Mouse (Mus musculus) layer of hippocampus, postnatal 36 days (tissue): ENCODE measurements at regions not wholly inside any gene's neighbourhood (a gene's known extent, or its start where the extent isn't known, plus 50 kb on each side); places are given as distances from the start of the nearest gene placed in this dataset.
"Not testable (repeated sequence)": the region's sequence is repeated elsewhere in the genome, so short reads cannot be mapped to it uniquely, and the experiment has no call there.

ENCODE experiments used
- DNase-seq, 2 experiments: peaks; one replicate each; pipeline ENCODE4 v3.0.0; 2022

DNA sequence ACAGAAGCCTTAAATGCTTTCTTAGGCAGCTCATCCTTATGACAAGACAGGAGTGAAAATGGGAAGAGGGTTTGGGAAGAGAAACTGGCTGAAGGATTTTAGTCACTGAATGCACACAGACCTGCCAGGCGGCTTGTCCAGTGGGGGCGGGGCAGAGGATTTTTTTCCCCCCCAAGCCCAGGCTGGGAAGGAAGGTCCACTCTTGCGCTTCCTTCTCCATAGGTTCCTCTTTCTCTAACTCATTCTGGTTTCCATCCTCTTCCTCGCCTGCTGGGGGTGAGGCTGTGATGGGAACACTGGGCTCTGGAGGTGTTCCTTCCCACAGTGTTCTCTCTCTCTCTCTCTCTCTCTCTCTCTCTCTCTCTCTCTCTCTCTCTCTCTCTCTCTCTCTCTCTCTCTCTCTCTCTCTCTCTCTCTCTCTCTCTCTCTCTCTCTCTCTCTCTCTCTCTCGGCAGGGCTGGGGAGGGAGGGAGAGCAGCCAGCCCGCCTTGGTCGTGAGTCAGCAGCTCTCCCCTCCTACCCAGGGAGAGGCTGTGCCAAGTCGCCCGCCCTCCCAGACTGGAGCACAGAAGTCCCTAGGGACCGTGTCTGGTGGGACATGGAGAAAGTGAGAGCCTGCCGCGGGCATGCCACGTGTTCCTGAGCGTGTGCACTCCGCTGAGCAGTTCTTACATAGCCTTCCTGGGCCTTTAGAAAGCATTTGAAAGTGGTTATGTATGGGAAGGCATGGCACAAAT lies 150.0 kb downstream of the Kcnrg start:
- peak; percentile 62 to 71 for DNase-seq

DNA sequence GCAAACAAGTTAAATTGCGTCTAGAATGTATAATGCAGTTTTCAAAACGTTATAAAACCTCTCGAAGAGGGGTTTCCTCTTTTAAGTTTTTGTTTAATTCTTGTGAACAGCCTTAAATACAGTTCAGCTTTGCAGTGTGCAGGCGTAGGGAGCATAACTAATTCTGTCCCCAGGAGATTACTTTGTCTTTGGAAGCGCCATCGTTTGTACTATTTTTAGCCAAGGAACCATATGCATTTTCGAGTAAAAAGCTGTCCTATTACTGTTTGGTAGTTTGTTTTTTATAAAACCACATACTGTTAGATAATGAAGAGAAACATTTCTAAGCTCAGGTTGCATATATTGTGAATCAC lies 150.5 kb downstream of the Kcnrg start:
- DNase-seq = no peak

DNA sequence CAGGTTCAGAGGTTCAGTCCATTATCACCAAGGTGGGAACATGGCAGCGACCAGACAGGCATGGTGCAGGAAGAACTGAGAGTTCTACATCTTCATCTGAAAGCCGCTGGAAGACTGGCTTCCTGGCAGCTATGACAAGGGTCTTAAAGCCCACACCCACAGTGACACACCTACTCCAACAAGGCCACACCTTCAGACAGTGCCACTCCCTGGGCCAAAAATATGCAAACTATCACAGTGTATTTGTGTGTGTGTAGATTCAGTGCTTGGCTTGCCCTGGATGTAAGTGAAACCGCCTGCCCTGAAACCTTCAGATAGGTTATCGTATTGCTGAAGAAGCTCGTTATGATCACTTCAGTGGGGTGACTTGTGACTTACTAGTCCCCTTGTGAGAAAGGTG lies 151.3 kb downstream of the Kcnrg start:
- no peak for DNase-seq

DNA sequence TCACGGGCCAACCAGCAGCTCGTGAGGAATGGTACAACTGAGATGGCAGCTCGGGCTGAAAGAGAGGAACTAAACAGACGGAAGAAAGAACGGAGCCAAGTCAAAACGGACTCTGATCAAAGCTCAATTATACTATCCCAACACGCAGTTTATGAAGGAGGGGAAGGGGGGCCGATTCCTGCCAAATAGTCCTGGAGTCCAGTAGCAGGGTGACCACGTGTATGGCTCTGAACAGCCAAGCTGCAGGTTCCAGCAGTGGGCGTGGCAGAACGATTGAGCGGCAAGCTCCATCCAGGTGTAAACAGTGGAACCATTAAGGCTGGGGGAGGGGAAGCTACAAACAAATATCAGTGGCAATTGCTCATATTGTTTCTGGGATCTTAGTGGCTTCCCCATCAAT lies 152.9 kb downstream of the Kcnrg start:
- DNase-seq = not testable (repeated sequence)

DNA sequence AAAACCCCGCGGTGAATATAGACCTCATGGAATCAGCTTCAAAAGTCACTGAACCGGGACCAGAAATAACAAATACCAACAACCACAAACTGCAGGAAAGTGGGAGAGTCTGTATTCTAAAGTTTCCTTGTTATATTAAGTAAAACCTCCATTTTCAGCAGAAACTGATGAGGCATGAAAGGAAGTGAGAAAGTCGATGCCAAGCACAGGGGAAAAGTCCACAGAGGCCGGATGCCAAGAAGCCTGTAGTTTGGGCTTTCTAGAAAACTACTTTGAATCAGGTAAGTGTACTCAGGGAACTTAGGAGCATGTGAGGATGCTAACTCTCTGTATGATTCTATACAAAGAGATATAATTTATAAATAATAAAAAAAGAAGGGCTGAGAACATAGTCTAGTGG lies 154.8 kb downstream of the Kcnrg start:
- no peak for DNase-seq

DNA sequence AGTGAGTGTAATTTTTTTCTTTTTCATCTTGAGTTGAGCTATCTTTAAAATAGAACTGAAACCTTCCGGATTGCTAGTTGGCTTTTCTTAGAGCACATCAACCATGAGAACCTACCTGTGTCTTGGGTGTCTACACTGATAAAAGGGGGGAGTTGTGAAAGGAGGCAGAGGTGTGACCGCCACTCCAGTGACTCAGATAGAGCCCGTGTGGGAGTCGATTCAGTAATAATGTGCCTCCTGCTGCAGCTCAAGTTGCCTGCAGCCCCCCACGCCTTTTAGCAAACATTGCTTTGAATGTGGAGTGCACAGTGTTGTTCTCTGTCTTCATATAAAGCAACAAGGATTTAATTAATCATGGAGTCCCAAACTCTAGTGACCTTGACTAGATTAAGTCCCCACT lies 162.6 kb downstream of the Kcnrg start:
- no peak for DNase-seq

DNA sequence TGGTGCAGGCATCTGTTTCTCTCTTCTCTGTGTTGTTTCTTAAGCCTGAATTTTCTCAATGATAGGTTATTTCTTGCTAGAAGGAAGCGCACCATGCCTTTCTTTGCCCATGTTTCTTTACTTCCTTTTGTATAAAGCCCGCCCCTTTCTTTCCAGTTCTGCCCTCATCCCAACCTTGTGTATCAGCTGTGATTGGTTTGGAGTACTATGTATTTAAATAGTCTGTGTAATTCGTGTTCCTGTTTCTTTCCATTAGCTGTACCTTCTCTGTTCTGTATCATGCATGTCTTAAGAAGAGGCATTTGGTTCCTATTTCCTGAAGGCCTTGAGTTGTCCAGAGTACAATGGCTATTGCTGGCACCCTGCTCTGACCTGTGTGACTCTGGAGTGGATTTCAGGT lies 166.9 kb downstream of the Kcnrg start:
- no peak for DNase-seq

DNA sequence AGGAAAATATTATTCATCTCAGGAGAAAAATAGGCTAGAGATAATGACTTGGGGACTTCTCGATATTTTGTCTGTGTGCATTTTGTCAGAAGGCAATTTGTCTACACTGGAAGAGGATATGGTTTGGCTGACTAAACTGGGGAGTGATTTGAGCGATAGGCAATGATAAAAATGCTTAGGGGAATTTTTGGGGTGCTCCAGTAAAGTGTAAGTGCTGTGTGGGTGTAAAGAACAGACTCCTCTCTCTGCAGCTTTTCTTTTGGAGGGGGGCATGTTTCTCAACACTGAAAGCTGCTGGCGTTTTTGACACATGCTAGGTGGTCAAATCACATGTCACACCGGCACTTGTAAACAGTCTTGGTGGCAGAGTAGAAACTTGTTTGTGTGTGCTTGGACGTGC lies 171.4 kb downstream of the Kcnrg start:
- DNase-seq = no peak

DNA sequence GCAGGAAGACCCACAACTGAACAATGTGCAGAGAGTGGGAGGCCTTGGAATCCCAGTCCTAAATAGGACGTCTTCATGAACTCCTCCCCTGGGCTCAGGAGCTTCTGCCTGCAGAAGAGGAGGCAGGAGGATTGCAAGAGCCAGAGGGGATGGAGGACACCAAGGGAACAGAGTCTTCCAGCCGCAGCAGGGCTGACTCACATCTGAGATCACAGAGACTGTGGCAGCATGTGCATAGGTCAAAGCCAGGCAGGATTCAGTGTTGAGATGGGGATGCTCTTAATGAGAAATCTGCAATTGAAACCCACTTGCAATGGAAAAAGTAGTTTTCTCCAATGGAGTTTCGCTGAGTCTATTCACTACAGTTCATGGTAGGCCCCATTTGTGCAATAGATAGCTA lies 175.9 kb downstream of the Kcnrg start:
- DNase-seq = no peak

DNA sequence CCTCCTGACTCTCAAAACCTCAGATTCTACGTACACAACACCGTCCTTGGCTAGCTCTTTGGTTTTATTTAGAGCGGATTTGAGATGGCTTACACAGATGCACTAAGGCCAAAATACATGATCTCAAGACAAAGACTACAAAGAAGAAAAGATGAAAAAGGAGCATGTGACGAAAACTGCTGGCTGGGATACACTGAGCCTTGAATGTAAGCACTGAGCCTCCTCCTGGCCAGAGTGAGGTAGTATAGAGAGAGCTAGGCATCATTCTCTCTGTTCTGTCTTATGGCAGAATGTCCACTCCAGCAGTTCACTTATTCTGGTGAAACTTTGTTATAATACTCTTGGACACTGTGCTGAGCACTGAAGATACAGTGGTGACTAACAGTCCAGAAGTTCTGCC lies 177.4 kb downstream of the Kcnrg start:
- no peak for DNase-seq

DNA sequence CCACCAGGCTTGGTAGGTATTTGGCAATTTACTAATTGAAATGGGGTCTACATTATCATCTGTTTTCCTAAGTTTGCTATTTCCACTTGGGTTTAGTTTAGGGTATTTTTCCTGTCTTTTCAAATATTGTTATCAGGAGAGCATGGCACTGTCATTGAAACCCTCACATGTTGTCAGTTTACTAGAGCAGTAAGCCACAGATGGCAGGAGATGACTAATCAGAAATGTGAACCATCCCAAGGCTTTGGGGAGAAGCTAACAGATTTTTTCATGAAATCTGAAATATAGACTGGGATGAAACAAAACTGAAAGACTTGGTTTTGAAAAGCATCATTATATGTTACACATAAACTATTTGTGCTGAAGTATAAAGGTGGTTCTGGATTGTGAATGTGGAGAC lies 178.8 kb downstream of the Kcnrg start:
- no peak for DNase-seq

DNA sequence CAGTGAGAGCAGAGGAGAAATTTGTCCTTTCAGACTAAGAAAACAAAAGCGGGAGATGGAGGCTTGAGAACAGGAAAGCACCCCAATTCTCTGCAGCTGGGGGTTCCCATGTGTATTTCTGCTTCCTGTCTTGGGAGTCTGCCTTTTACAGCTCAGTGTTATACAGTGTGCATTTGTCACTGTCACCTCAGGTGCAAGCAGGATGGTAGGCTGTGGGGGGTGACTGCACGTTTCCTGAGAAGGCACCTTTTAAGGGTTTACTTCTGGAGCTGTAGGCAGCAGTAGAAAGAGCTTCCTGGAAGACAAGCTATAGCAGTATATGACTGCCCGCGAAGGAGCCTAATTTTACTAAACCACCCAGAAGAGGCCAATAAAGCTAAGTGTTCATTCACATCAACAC lies 180.5 kb downstream of the Kcnrg start:
- DNase-seq = no peak

DNA sequence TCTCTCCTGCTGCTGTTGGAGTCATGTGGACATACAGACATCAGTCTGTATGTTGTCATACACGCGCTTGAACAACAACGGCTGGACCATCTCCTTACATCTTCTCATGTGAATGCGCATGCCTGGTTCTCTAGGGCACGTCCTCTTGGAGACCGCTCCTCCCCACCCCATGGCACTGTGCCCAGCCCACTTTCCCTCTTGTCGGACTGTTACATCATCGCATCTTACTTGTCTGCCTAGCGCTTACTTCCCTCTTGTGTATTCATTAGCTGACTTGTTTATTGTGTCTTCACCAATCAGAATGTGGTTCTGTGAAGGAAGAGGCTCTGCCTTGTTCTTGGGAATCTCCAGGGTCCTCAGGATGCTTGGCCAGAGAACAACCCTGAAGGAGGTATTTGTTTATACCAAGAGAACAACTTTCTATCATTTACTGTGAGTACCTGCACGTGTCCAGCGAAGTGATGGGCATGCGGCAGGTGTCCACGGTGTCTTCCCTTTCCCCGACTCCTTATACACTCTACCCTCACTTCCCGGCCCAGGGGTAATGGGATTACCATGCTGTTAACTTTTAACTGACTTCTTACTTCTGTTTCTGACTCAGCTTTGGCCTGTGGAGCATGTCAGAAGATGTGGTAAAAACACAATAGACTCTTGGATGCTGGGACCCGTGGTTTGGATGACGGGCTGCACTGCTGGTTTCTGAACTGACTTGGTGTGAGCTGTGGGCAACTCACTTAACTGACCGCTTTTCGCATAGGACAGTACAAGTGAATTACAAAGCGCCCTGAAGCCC lies 181.9 kb downstream of the Kcnrg start:
- peak in 1 of 2 experiments; percentile 19 for DNase-seq

DNA sequence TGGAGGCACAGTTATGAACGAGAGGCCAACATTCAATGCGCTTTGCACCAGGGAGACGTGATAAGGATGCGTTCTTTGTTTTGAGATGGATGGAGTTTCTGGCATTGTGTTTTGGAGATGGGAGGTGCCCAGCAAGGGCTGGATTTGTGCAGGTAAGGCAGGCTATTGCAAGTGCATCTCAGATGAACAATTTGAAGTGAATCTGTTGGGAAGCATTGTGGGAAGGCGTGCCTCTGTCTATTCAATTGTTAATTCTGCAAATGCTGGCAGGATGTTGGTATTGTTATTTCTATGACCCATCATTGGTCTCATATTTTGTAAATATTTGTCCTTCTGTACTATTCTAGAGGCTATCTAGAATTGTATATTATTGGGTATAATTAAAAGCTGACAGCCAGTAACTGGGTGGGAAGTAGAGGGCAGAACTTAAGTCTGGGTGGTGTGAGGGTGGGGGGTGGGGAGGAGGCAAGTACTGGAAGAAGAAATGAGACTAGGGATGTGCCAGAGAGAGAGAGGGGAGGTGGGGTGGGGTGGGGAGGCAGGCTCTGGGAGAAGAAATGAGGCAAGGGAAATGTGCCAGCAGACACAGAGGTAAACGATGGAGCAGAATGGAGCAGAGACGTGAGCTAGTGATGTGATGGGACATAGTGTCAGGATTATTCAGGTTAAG lies 188.9 kb downstream of the Kcnrg start:
- DNase-seq = no peak

DNA sequence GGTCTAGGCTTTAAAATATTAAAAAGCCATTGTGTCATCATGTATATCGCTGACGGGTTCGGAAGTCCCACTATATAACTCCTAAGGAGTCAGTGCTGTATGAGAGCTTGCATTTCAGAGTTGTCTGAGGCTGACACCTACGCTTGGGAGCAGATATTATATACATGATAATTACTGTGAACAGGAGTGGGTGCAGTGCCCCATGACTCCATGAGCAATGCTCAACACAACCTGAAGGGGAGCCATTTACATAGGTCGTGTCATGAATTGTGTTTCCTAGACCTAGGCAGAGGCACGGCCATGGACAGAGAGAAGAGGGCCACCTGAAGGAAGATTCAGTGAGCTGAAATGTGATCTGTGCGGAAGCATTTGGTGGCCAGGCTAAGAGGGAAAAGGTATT lies 189.4 kb downstream of the Kcnrg start:
- no peak for DNase-seq

DNA sequence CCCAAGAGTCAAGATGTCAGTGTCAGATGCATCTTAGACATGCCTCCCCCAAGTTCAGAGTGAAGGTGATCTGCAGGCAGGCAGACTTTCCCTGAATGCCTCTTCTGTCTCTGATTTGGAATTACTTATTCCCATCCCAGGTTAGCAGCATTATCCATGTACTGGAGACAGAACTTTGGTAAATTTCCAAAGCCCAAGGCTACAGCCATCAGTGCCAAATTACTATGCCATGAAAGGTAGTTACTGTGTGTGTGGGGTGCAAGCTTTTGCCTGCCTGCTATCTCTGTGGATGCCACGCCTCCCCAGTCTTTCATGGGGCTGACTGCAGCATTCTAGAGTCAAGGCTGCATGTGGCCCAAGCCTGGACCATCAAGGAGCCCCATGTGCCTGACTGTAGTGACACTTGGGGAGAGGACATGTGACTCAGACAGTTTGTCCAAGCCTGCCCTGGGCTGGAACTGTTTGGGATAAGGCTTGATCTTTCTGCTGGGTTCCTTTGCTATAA lies 196.2 kb downstream of the Kcnrg start:
- DNase-seq = no peak

DNA sequence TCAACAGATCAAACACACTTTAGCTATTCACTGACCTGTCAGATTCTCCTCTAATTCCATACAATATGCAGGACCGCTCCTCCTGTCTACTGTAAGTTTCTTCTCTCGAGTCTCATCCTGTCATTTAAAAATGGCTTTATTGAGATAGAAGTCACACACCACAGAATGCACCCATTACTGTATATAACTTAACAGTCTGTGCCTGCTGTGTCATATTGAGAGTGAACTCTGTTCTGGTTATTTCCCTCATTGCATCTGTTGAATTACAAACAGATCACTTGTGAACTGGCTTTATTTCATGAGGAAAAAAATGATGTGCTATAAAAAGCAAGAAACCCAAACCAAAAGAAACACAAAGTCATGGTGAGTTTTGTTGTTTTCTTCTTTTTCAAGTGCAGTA lies 198.2 kb downstream of the Kcnrg start:
- no peak for DNase-seq

DNA sequence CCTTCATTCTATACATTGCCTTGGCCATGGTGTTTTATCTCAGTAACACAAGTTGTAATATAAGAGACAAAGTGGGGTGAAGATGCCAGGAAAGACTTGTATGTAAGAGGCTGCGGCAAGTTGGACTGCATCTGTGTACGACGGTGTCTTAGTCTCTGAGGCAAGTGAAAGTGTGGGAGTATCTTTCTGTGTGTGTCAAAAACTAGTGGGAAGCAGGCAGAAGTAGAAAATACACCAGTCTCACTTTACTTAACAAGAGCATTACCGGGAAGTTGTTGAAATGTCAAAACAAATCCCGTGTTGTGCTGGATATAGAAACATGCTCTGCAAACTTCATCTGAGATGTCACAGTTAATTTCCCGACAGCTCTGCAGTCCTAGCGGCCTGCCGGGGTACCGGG lies 200.9 kb downstream of the Kcnrg start:
- no peak for DNase-seq

DNA sequence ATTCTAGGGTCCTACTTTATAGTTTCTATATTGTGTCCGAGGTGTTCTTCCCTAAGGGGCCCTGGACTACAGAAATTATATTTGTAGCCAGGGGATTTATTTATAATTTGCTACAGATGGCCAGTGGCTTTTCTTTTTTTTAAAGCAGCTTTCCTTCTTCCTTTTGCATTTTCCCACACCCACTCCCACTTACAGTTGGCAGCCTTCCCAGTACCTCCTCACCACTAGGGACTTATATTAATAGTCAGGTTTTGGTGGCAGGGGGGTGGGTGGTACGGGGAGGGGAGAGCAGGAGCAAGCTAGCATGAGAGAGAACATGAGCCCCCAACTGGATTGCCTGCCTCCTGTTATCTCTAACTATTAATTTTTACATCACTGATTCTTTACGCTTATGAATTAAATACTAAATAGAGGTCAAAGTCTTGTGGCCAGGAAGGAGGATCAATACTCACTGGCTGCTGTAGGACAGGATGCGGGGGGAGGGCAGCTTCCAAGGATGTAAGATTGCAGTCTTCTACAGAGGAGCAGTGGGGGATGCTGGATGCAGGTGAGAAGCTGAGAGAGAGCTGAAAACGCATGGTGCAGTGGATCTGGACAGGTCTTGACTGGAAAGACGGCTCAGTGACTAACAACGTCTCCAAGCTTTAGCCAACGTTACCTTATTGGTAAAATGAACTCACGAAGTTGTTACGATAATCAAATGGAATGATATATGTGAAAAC lies 202.6 kb downstream of the Kcnrg start:
- peak; percentile 16 to 31 for DNase-seq

DNA sequence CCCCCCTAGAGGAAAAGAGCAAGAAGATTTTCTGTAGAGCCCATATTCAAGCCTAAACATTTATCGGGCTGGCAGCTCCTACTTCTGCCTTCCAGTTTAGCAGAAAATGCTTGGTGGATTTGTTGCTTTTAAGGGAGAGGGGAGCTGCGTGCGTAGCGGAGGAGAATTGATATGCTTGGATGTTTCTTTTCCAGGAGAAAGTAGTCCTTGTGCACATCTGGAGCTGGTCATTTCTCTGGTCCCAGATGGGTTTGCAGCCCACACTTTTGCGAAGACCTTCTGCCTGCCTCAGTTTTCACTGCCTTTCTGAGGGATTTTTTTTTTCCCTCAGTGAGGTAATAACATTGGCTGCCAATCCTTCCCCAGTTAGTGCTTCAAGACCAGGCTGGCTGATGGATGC lies 203.6 kb downstream of the Kcnrg start:
- no peak for DNase-seq

DNA sequence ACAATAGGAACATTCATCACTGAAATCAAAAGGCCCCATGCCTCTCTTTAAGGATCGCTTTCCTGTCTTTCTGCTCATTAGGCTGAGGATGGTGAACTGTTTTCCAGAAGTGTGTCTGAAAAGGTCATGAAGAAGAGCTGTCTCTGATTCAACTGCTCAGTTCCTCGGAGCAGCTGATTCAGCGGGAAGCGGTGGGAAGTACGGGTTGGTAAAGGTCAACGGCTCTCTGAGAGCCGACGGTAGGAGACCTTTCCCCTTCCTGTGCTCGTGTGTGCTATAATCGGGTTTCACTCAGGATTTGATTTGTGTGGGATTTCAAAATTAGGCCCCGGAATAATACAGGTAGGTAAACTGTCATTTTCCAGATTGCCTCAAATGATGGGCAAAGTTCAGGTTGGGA lies 210.5 kb downstream of the Kcnrg start:
- DNase-seq = no peak

DNA sequence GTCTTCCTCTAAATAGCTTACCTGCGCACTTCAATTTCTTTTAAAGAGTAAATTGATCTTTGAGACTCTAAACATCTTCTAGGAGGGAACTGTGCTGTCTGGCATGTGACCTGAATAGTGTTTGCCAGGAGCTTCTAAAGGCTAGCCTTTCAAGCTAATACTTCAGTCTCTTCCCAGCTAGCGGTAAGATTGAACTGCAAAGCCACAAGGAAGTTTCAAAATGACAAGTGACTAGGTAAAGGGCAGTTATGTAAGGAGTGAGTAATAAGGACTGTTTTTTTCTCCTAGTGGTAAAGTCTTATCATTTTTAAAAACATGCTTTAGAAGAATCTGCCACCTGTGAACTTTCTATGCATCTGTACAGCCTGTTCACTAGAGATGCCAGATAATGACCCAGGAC lies 211.1 kb downstream of the Kcnrg start:
- no peak for DNase-seq

DNA sequence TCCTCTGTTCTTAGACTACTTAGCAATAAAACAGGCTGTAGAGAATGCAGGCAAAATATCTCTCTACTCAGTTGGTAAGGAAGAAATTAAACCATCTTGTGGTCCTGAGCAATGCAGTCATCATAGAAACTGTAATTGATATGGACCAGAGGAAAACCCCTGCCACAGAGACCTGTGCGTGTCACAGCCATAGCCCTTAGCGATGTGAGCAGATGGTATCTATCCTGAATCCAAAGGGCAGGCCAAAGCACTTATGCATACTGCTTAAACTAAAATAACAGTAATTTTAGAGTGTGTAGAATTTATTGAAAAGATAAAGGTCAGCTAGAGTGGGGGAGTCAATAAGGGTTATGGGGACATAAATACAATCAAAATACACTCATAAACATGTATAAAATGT lies 212.0 kb downstream of the Kcnrg start:
- no peak for DNase-seq
